Mouse (Mus musculus) ES-CJ7 (cell line): Measurements from ENCODE around the gene F7.

Experiments used
- DNase-seq: peaks from one replicate; pipeline ENCODE4 v3.0.0; 2011; ENCODE audit warnings: low read depth, low spot score

Gene F7

GRCm38 (mm10) chr8:13025487-13026224, at the start of gene F7:
TSS of gene F7 (plus strand) at chr8:13026034.
- DNase-seq = no peak

GRCm38 (mm10) chr8:12976290-12976689, 49.5 kb upstream of the F7 start:
- no peak for DNase-seq

- DNase-seq = no peak
Observed at GRCm38 (mm10) chr8:12976723-12977122, 49.1 kb upstream of the F7 start.

GRCm38 (mm10) chr8:12977325-12977724, 48.5 kb upstream of the F7 start:
- no peak for DNase-seq

GRCm38 (mm10) chr8:12978308-12978707, 47.5 kb upstream of the F7 start:
- no peak for DNase-seq

- peak; percentile 90 for DNase-seq
Observed at GRCm38 (mm10) chr8:12978726-12979125, 47.1 kb upstream of the F7 start.

GRCm38 (mm10) chr8:12983681-12984467, 42.0 kb upstream of the F7 start:
- no peak for DNase-seq

- no peak for DNase-seq
Observed at GRCm38 (mm10) chr8:12984601-12985243, 41.1 kb upstream of the F7 start.

GRCm38 (mm10) chr8:12985259-12985658, 40.6 kb upstream of the F7 start:
- DNase-seq = no peak

- no peak for DNase-seq
Observed at GRCm38 (mm10) chr8:12987571-12987970, 38.3 kb upstream of the F7 start.

GRCm38 (mm10) chr8:12988722-12989430, 37.0 kb upstream of the F7 start:
- DNase-seq = no peak

GRCm38 (mm10) chr8:12991411-12991810, 34.4 kb upstream of the F7 start:
- no peak for DNase-seq

GRCm38 (mm10) chr8:12994468-12994867, 31.4 kb upstream of the F7 start:
- DNase-seq = no peak

- no peak for DNase-seq
Observed at GRCm38 (mm10) chr8:12995481-12995880, 30.4 kb upstream of the F7 start.

- no peak for DNase-seq
Observed at GRCm38 (mm10) chr8:12996831-12997275, 29.0 kb upstream of the F7 start.

- no peak for DNase-seq
Observed at GRCm38 (mm10) chr8:12998331-12998730, 27.5 kb upstream of the F7 start.

GRCm38 (mm10) chr8:12999793-13000192, 26.0 kb upstream of the F7 start:
- no peak for DNase-seq

GRCm38 (mm10) chr8:13007458-13007857, 18.4 kb upstream of the F7 start:
- DNase-seq = no peak

GRCm38 (mm10) chr8:13010313-13010712, 15.5 kb upstream of the F7 start:
- DNase-seq = peak; percentile 41

GRCm38 (mm10) chr8:13019560-13019959, 6.3 kb upstream of the F7 start:
- DNase-seq = no peak

GRCm38 (mm10) chr8:13021830-13022229, 4.0 kb upstream of the F7 start:
- DNase-seq = no peak

GRCm38 (mm10) chr8:13027615-13028014, 1.8 kb downstream of the F7 start:
- DNase-seq = no peak
